9 mouse cellular contexts compared by ENCODE assay signal in the genomic region with DNA sequence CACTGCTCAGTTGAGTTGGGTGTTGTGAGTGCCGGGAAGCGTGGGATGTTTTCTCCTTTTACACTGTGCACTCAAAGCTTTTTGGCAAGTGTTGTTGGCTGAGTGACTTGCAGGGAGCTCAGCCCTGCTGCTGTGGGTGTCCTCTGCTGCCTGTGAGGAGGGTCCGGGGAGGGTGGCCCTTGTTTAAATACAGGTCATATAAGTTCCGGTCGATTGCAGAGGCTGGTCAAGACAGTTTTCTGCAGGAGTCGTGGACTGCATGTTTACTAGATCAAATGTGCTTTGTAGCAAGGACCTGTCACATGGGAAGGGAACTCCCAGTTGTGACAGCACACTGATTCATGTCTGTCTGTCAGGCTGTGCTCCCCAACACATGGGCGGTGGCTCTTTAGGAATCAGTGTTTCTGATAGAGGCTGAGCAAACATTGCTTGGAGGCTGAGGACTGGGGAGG.
DNase-seq lines count a peak whose midpoint lies in the region.
"Had no signal": no experiment of that assay in that cellular context is flagged by ENCODE, and none has a peak within 500 bp of the region (broad histone marks: within the 10 kb centered on the region; RNA-seq: fewer than 3 reads in every experiment).

No protein-coding gene starts in this region.

- 83% methylated on average over 7 of the region's 7 CpGs for WGBS in hindbrain, embryonic 10.5 days

- peak; percentile 61 for DNase-seq in adrenal gland, adult 2 months
- no peak for DNase-seq in adrenal gland, postnatal 25 days
- DNase-seq in left cerebral cortex, adult 18-20 months (ENCODE audit: low spot score in 2 of 2): peak; percentile 42 to 68
- DNase-seq in left cerebral cortex, postnatal 10 days (ENCODE audit: extremely low spot score in 1 of 2, low spot score in 2 of 2): no peak
- DNase-seq in layer of hippocampus, adult 8-10 months (ENCODE audit: low spot score in 2 of 2): peak; percentile 37 to 39
- peak; percentile 44 to 81 for DNase-seq in right cerebral cortex, postnatal 36 days (ENCODE audit: low spot score in 2 of 2)
- DNase-seq in hindbrain, embryonic 10.5 days (ENCODE audit: low spot score): no peak
- DNase-seq in thymus, adult 18-20 months: no peak
- DNase-seq: cerebellum, adult 9-10 months had no signal

- no peaks in the 10 kb centered on the region for H3K27me3 ChIP-seq in hindbrain, embryonic 10.5 days (ENCODE audit: insufficient read depth, poor library complexity, severe bottlenecking)

- intact Hi-C loops in left cerebral cortex, postnatal 10 days (cut with DNase I): no loop called here

- no peak overlapping the region for H3K4me3 ChIP-seq in hindbrain, embryonic 10.5 days

- H3K27ac ChIP-seq in hindbrain, embryonic 10.5 days: no peak overlapping the region

- peaks cover 45% of the 10 kb centered on the region for H3K36me3 ChIP-seq in hindbrain, embryonic 10.5 days

- H3K9me3 ChIP-seq in hindbrain, embryonic 10.5 days: peaks cover 3% of the 10 kb centered on the region; the same call in 1 of the 2 replicates

- H3K4me1 ChIP-seq in hindbrain, embryonic 10.5 days (replicated peaks): peaks cover 6% of the 10 kb centered on the region; the same call in 1 of the 2 replicates

Comparison
In these comparisons a context has a peak if more than half of its experiments do, and no peak if none do; other contexts are left out.
1. DNase-seq: peak in adrenal gland, adult 2 months (single experiment), left cerebral cortex, adult 18-20 months (2 of 2), layer of hippocampus, adult 8-10 months (2 of 2) and right cerebral cortex, postnatal 36 days (2 of 2); none in adrenal gland, postnatal 25 days (single experiment), left cerebral cortex, postnatal 10 days (0 of 2), hindbrain, embryonic 10.5 days (single experiment) and thymus, adult 18-20 months (0 of 2).